Mouse (Mus musculus) liver, embryonic 11.5 days (tissue): ENCODE results near the gene Tanc1. TPM values are rescaled to one million over a fixed set of nuclear protein-coding genes. Genes with fewer than 3 reads are reported as not detected.

Experiments
- ATAC-seq: fragments of 200-750 bp; cut with Nextera tagmentation; replicated peaks from 2 replicates; pipeline ENCODE4 v1.8.0; 2017; ENCODE audit warnings: moderate number of reproducible peaks, mild to moderate bottlenecking, moderate TSS enrichment, moderate library complexity; ENCODE audit not compliant: low FRiP score
- DNase-seq: peaks from one replicate; pipeline ENCODE4 v3.0.0-alpha.2; 2017; ENCODE audit warnings: low spot score
- H3K27ac ChIP-seq: fragments of 300-500 bp; sonication (generic); 2 replicates; pipeline ENCODE4 v1.5.1; 2014; ENCODE audit warnings: mild to moderate bottlenecking, low read depth, low read length, control low read depth
- H3K27me3 ChIP-seq: fragments of 300-500 bp; sonication (generic); replicated peaks from 2 replicates; pipeline ENCODE4 v1.6.1; 2014; ENCODE audit warnings: low read length, mixed read lengths; ENCODE audit not compliant: control insufficient read depth, insufficient read depth
- H3K36me3 ChIP-seq: fragments of 300-500 bp; sonication (generic); 2 replicates; pipeline ENCODE4 v1.6.1; 2014; ENCODE audit warnings: mild to moderate bottlenecking, low read length, moderate library complexity, mixed read lengths; ENCODE audit not compliant: control insufficient read depth, insufficient read depth
- H3K4me1 ChIP-seq: fragments of 300-500 bp; sonication (generic); replicated peaks from 2 replicates; pipeline ENCODE4 v1.6.1; 2014; ENCODE audit warnings: low read length, mixed read lengths; ENCODE audit not compliant: control insufficient read depth, insufficient read depth
- H3K4me2 ChIP-seq: fragments of 300-500 bp; sonication (generic); 2 replicates; pipeline ENCODE4 v1.6.1; 2014; ENCODE audit warnings: mild to moderate bottlenecking, control low read depth, moderate library complexity
- H3K4me3 ChIP-seq: fragments of 300-500 bp; sonication (generic); 2 replicates; pipeline ENCODE4 v1.5.1; 2014; ENCODE audit warnings: low read depth, low read length, control low read depth
- H3K9ac ChIP-seq: fragments of 300-500 bp; sonication (generic); 2 replicates; pipeline ENCODE4 v1.6.1; 2014; ENCODE audit warnings: low read depth, low read length, control low read depth
- H3K9me3 ChIP-seq: fragments of 300-500 bp; sonication (generic); 2 replicates; pipeline ENCODE4 v1.6.1; 2016; ENCODE audit warnings: low read length, inconsistent platforms, mixed read lengths; ENCODE audit not compliant: control insufficient read depth
- WGBS: fragments of 180-500 bp; shearing (Covaris S2); extraction: QIAGEN DNeasy Blood & Tissue Kit; methylation state at CpG from one replicate; pipeline ENCODE4 v1.1.7; 2014; 5-methylcytosine and 5-hydroxymethylcytosine counted together
- polyA plus RNA-seq: library from polyadenylated mRNA; unstranded; fragments of >200 nt; fragmentation: Nextera tagmentation; extraction: Ambion mirVana; gene quantifications from 2 replicates; pipeline ENCODE4 v1.2.1, GENCODE M21; 2014

The Tanc1 gene
- polyA plus RNA-seq, 1 experiment from 2014 or later = 12.5 TPM

- H3K4me1 ChIP-seq = no peaks in the 10 kb centered on the region
- ATAC-seq (no peak), DNase-seq (peak; percentile 30)
- H3K4me2 ChIP-seq = no peak overlapping the region
- H3K27me3 ChIP-seq = no peaks in the 10 kb centered on the region
- H3K36me3 ChIP-seq = peaks cover 8% of the 10 kb centered on the region; the same call in 1 of the 2 replicates
- H3K4me3 ChIP-seq = no peak overlapping the region
- H3K9me3 ChIP-seq = no peaks in the 10 kb centered on the region
- H3K9ac ChIP-seq = no peak overlapping the region
- 85% methylated on average over 15 of the region's 15 CpGs for WGBS
- H3K27ac ChIP-seq = no peak overlapping the region
Measured at GRCm38 (mm10) chr2:59820088-59820487, 208.2 kb downstream of the Tanc1 start.

DNA sequence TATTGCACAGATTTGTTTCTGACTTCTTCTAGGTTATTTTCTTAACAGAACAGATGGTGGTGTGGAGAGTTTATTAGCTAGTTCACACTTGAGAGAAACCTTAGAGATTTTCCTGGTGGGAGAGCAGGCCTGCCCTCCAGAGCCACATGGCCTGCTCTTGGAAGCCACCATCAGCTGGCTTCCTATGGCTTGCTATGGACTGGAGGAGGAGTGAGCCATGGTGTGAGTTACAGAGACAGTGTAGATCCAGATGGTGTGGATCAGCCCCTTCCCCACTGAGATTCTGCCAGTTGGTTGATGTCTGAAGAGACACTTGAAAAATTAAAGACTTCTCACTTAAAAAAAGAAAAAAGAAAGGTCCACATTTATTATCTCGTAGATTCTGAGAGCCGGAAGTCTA lies 209.2 kb downstream of the Tanc1 start:
- H3K9me3 ChIP-seq = no peaks in the 10 kb centered on the region
- no peak overlapping the region for H3K9ac ChIP-seq
- H3K4me2 ChIP-seq = no peak overlapping the region
- no peaks in the 10 kb centered on the region for H3K27me3 ChIP-seq
- H3K4me1 ChIP-seq = no peaks in the 10 kb centered on the region
- ATAC-seq (no peak), DNase-seq (no peak)
- H3K27ac ChIP-seq = no peak overlapping the region
- 90% methylated on average over 2 of the region's 2 CpGs for WGBS
- no peak overlapping the region for H3K4me3 ChIP-seq
- peaks cover 8% of the 10 kb centered on the region; the same call in 1 of the 2 replicates for H3K36me3 ChIP-seq

DNA sequence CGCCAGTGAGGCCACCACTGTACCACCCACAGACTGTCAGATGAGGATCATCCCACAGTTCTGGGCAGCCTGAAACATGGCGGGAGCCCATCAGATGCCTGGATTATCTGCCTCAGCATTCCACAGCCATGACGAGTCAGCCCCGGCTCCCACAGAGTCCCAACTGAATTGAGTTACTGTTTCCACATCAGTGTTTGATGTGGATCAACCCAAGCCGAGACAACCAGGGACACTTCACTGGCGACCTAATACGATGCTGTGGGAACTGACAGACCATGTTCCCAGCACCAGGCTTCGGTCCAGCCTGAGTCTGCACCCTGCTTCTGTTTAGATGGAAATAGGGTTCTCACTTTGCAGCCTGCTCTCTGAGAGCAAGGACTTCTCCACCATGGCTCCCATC lies 212.4 kb downstream of the Tanc1 start:
- Histone ChIP-seq H3K4me1 (peaks cover 3% of the 10 kb centered on the region; the same call in 1 of the 2 replicates), H3K27ac (no peak overlapping the region), H3K4me2 (no peak overlapping the region), H3K27me3 (no peaks in the 10 kb centered on the region), H3K36me3 (no peaks in the 10 kb centered on the region; the same call in 1 of the 2 replicates), H3K9me3 (no peaks in the 10 kb centered on the region), H3K9ac (no peak overlapping the region), H3K4me3 (no peak overlapping the region)
- WGBS = 65% methylated on average over 8 of the region's 8 CpGs
- ATAC-seq (no peak), DNase-seq (no peak)

GRCm38 (mm10) chr2:59825380-59825779 lies 213.5 kb downstream of the Tanc1 start:
- DNase-seq (no peak), ATAC-seq (no peak)
- no peaks in the 10 kb centered on the region for H3K27me3 ChIP-seq
- no peak overlapping the region for H3K4me3 ChIP-seq
- no peak overlapping the region for H3K4me2 ChIP-seq
- H3K27ac ChIP-seq = no peak overlapping the region
- H3K9ac ChIP-seq = no peak overlapping the region
- peaks cover 6% of the 10 kb centered on the region; the same call in 1 of the 2 replicates for H3K4me1 ChIP-seq
- no peaks in the 10 kb centered on the region for H3K36me3 ChIP-seq
- no peaks in the 10 kb centered on the region for H3K9me3 ChIP-seq
- 87% methylated on average over 4 of the region's 4 CpGs for WGBS

DNA sequence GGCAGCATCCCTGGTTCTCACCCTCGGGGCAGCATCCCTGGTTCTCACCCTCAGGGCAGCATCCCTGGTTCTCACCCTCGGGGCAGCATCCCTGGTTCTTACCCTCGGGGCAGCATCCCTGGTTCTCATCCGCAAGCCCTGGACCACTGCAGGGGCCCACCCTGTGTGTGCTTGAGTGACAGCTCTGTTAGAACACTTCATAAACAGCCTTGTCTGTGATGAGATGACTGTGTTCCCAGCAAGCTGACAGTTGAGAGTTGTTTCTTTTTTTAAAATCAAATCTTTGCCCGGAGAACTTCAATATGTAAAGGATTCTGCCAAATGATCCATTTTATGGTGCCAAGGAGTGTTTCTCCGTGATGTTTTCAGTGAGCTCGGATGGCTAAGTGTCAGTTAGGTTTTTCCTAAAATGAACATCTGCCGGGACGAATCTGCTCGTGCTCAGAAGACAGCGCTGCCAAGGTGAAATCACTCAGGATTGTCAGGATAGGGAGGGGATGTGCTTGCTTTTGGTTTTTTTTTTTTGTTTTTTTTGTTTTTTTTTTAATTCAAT lies 216.3 kb downstream of the Tanc1 start:
- ATAC-seq (no peak), DNase-seq (no peak)
- no peak overlapping the region for H3K9ac ChIP-seq
- no peak overlapping the region for H3K4me3 ChIP-seq
- H3K4me1 ChIP-seq = peaks cover 6% of the 10 kb centered on the region; the same call in 1 of the 2 replicates
- WGBS = 80% methylated on average over 11 of the region's 11 CpGs
- H3K27me3 ChIP-seq = no peaks in the 10 kb centered on the region
- no peaks in the 10 kb centered on the region for H3K9me3 ChIP-seq
- no peak overlapping the region for H3K27ac ChIP-seq
- H3K4me2 ChIP-seq = no peak overlapping the region
- 0 out of 2 replicates have a peak, but pooled peaks cover 2% of the 10 kb centered on the region for H3K36me3 ChIP-seq

DNA sequence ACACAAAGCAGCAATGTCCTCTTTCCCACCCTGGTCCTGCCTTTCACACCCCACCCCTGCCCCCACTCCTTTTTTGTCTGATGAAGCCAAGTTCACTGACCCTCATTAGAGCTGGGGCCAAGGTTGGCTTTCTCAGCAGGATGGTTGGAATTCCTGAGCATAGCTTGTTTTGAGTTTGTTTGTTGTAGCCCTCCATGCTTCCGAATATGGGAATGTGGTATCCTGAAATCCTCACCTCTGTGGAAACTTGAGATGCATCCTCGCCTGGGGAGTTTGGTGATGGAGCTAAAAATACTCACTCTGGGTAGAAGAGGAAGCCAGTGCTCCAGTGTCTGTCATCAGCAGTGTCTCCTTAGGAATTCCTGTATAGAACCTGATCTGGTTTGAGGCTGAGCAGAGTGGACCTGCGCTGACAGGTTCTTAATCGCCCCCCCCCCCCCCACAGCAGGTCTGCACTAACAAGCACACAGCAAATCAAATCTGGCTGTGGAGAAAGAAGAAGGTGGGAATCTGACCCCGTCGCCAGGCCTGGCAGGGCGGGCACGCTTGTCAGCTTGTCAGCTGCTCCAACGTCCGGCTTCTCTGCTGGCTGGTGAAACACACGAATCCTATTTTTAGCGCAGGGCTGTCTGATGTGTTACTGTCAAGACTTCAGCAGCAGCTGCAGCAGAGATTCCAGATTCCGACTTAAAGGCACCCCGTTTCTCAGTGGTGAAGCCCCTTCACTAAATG lies 217.1 kb downstream of the Tanc1 start:
- Histone ChIP-seq H3K9ac (no peak overlapping the region), H3K4me1 (peaks cover 6% of the 10 kb centered on the region; the same call in 1 of the 2 replicates), H3K27me3 (no peaks in the 10 kb centered on the region), H3K4me3 (no peak overlapping the region), H3K4me2 (no peak overlapping the region), H3K9me3 (no peaks in the 10 kb centered on the region), H3K27ac (peak overlapping the region; percentile 16), H3K36me3 (0 out of 2 replicates have a peak, but pooled peaks cover 2% of the 10 kb centered on the region)
- ATAC-seq = no peak
- DNase-seq = no peak
- WGBS = 34% methylated on average over 14 of the region's 14 CpGs

GRCm38 (mm10) chr2:59829718-59830117 lies 217.9 kb downstream of the Tanc1 start:
- ATAC-seq (no peak), DNase-seq (no peak)
- WGBS = 80% methylated on average over 7 of the region's 7 CpGs
- Histone ChIP-seq H3K9me3 (no peaks in the 10 kb centered on the region), H3K27ac (no peak overlapping the region), H3K9ac (no peak overlapping the region), H3K4me2 (no peak overlapping the region), H3K4me1 (peaks cover 6% of the 10 kb centered on the region; the same call in 1 of the 2 replicates), H3K27me3 (no peaks in the 10 kb centered on the region), H3K4me3 (no peak overlapping the region), H3K36me3 (0 out of 2 replicates have a peak, but pooled peaks cover 2% of the 10 kb centered on the region)

GRCm38 (mm10) chr2:59830151-59830550 lies 218.3 kb downstream of the Tanc1 start:
- H3K4me1 ChIP-seq = peaks cover 6% of the 10 kb centered on the region; the same call in 1 of the 2 replicates
- peaks cover 4% of the 10 kb centered on the region; the same call in 1 of the 2 replicates for H3K36me3 ChIP-seq
- no peak overlapping the region for H3K9ac ChIP-seq
- no peaks in the 10 kb centered on the region for H3K9me3 ChIP-seq
- DNase-seq (no peak), ATAC-seq (no peak)
- 41% methylated on average over 9 of the region's 9 CpGs for WGBS
- H3K27me3 ChIP-seq = no peaks in the 10 kb centered on the region
- no peak overlapping the region for H3K27ac ChIP-seq
- H3K4me3 ChIP-seq = no peak overlapping the region
- H3K4me2 ChIP-seq = no peak overlapping the region
